Mouse (Mus musculus) ES-CJ7 (cell line): ENCODE measurements around the gene Olfr1029.
"Not testable (repeated sequence)": the region's sequence is repeated elsewhere in the genome, so short reads cannot be mapped to it uniquely, and the experiment has no call there.

ENCODE experiments used
- DNase-seq: peaks from one replicate; pipeline ENCODE4 v3.0.0; 2011; ENCODE audit warnings: low read depth, low spot score

Gene Olfr1029

DNA sequence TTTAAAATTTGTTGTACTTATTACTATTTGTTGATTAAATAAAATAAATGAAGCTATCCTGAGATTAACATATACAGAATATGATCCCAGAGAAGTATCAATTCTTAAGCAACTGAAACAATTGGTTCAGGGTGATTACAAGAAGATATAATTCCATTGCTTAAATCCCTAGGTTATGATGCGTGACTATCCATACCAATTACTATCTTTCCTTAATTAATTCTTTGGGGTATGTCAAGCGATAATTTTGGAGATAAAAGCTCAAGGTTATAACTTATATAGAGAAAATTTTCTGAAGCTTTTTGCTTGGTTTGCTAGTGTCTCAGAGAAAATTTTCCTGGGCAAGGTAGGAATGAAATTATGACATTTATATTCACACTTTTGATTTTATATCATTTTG, at the start of gene Olfr1029:
Gene Olfr1029 (plus strand): TSS at position 301 of the 400 bp plus-strand sequence.
- DNase-seq: no peak

DNA sequence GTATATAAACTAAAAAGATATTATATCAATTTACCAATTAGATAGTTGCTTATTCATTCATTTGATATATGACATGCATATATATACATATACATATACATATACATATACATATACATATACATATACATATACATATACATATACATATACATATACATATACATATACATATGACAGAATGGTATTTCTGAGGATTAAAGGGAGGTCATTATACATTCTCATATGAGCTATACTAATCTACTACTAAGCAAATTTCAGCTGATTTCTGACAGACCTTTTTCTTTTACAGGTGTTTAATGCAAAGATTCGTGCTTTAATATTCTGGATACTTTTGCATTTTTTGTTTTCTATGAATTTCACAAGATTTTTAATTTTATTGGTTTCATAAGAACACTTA, 23.6 kb upstream of the Olfr1029 start, which contains the start of gene Olfr1028:
Gene Olfr1028 (plus strand): TSS at position 301 of the 400 bp plus-strand sequence.
- no peak for DNase-seq

DNA sequence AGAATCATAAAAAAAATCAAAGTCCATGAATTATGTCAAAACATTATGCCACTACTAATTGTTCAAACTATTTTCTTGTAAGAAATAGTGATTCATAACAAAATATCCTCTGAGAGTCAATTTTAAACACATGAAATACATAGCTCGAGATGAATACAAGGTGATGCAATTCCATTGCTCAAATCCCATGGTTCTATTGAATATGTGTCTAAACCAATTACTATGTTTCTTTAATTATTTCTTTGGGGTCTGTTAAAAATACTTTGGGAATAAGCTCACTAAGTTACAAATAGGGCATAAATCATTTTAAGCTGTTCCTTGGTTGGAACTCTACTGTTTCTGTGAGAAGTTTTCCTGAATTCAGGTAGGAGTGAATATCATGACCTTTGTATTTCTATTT, 5.3 kb downstream of the Olfr1029 start, which contains the start of gene Olfr1030:
Gene Olfr1030 (plus strand): TSS at position 301 of the 400 bp plus-strand sequence.
- DNase-seq: no peak

DNA sequence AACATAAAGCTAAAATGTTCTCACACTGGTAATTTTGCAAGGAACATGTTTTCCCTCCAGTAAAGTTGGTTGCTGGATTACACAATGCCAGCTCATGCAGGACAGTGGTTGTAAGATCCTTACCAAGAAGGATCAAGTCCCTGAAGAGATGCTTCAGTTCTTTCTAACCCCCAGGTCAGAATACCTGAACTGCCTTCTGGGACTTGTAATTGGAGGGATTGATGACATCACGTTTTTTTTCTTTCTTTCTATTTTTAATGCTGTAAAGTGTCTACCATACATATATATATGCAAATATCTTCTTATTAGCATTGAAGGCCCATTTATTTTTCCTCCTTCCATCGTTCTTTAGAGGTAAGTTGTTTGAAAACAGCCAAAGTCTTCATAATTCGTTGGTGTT, 16.3 kb downstream of the Olfr1029 start, which contains the start of gene Olfr1031:
Gene Olfr1031 (plus strand): TSS at position 301 of the 400 bp plus-strand sequence.
- DNase-seq: no peak

DNA sequence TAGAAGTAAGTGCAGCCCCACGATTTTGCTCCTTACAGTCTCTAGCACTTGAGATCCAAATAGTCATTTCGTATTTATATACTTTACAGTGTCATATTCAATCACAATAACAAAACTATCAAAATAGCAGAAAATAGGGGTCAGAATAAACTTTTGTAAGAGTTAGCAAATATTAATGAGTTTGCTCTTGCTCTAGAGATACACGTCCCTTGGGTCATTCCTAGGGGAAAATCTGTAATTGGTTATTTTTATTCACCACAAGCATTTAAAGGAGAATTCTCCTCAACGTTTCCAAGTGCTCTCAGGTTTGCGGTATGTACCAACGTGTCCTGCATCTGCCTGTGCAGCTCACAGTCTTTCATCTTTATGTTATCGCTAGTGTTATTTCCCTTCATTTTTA, 31.5 kb downstream of the Olfr1029 start, which contains the start of gene Olfr1032:
Gene Olfr1032 (plus strand): TSS at position 301 of the 400 bp plus-strand sequence.
- no peak for DNase-seq

DNA sequence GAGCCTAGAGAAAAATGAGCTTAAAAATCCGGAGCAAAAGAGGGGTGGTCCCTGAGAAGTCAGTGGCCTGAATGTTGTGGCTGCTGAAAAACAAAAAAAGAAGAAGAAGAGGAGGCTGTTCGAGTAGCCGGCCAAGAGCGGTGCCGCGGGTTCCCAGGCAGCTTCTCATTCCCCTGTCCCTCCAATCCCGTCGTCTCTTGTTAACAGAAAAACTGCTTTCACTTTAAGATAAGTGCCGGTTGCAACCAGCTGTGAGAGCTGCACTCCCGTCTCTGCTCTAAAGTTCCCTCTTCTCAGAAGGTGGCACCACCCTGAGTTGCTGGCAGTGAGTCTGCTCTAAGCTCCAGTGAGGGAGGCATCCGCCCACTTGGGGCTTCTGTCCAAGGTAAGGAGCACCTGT, 46.7 kb downstream of the Olfr1029 start, which contains the start of gene Olfr1033:
Gene Olfr1033 (plus strand): TSS at position 228 of the 400 bp plus-strand sequence.
- DNase-seq: peak; percentile 9

DNA sequence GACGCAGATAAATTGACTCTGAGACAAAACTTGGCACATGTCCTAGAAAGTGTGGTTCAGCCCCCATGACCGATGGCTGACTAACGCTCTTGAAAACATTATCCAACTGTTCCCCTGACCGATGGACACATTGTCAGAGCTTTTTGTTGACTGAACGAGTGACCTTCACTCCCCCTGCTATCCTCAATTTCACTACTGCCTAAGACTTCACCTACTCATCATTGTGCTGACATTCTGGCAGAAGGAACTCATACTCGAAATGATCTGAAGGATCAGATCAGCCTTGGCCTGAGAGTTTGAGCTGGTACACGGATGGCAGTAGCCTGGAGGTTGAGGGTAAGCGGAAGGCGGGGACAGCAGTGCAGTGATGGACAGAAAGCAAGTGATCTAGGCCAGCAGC, 47.8 kb downstream of the Olfr1029 start:
- DNase-seq: not testable (repeated sequence)
